In genomic region chr9:123402215-123402614, GRCm38 (mm10) we compare ENCODE assay signal across 18 mouse cellular contexts.
"Had no signal": no experiment of that assay in that cellular context is flagged by ENCODE, and none has a peak within 500 bp of the region (broad histone marks: within the 10 kb centered on the region; RNA-seq: fewer than 3 reads in every experiment).

No protein-coding gene starts in this region.

- H3K27me3 ChIP-seq: limb, embryonic 13.5 days; midbrain, embryonic 15.5 days; neural tube, embryonic 13.5 days had no signal

- H3K36me3 ChIP-seq: limb, embryonic 13.5 days; midbrain, embryonic 15.5 days had no signal

- H3K4me1 ChIP-seq: limb, embryonic 13.5 days; neural tube, embryonic 13.5 days had no signal

- H3K9ac ChIP-seq: limb, embryonic 13.5 days; liver, embryonic 14.5 days; midbrain, embryonic 15.5 days; neural tube, embryonic 13.5 days had no signal

- H3K4me3 ChIP-seq: limb, embryonic 13.5 days; midbrain, embryonic 15.5 days; neural tube, embryonic 13.5 days had no signal

- H3K27ac ChIP-seq: limb, embryonic 13.5 days; liver, embryonic 14.5 days; midbrain, embryonic 15.5 days; neural tube, embryonic 13.5 days had no signal

- DNase-seq: kidney, adult 11 months; kidney, postnatal 14 days; layer of hippocampus, adult 9-11 months; layer of hippocampus, postnatal 36 days; left cerebral cortex, postnatal 4 days; lung, adult 18-20 months; lung, postnatal 36 days; retina, postnatal 1 day; right cerebral cortex, postnatal 4 days; spleen, adult 18-20 months; thymus, adult 2 months; thymus, postnatal 25 days had no signal

- H3K9me3 ChIP-seq: limb, embryonic 13.5 days; midbrain, embryonic 15.5 days; neural tube, embryonic 13.5 days had no signal

- ATAC-seq: lung, postnatal 0 days; midbrain, embryonic 15.5 days had no signal

- H3K4me2 ChIP-seq: limb, embryonic 13.5 days; midbrain, embryonic 11.5 days; midbrain, embryonic 15.5 days; neural tube, embryonic 13.5 days had no signal
